Mouse (Mus musculus): Measurements from ENCODE around the gene Trim67.

GRCm38 (mm10) chr8:124755481-124755880, 37.4 kb upstream of the Trim67 start:
- TF ChIP-seq CTCF (IDR thresholded peaks at IDR 0.05; ENCODE audit: extremely low read depth, insufficient read depth, insufficient read length, insufficient replicate concordance) (no peak), POLR2A (IDR thresholded peaks at IDR 0.05; ENCODE audit: low read depth, low read length) (no peak)
